Mouse (Mus musculus) MEL (cell line): ENCODE data around the gene Pigk.

Experiments used
- BHLHE40 ChIP-seq: IDR thresholded peaks from 2 replicates; pipeline ENCODE4 v1.6.1; 2012; ENCODE audit warnings: low read depth, mild to moderate bottlenecking, inconsistent platforms, low read length, improper control_type of control experiment, borderline replicate concordance
- CTCF ChIP-seq, 3 experiments: IDR thresholded peaks in 2 of 3; conservative IDR thresholded peaks in 1 of 3; 2 replicates each; pipeline ENCODE4 v1.5.1; 2011 to 2012; ENCODE audit warnings: low read length in 3 of 3, low read depth in 2 of 3, mild to moderate bottlenecking in 2 of 3, improper control_type of control experiment in 1 of 3, inconsistent platforms in 1 of 3, mixed read lengths in 1 of 3, moderate library complexity in 1 of 3; ENCODE audit not compliant: control insufficient read depth in 1 of 3, insufficient read depth in 1 of 3, poor library complexity in 1 of 3, severe bottlenecking in 1 of 3
- ELF1 ChIP-seq: IDR thresholded peaks from 2 replicates; pipeline ENCODE4 v1.6.1; 2014; ENCODE audit warnings: low read depth, mild to moderate bottlenecking, inconsistent platforms, low read length, improper control_type of control experiment, moderate library complexity
- MAFK ChIP-seq: IDR thresholded peaks from 2 replicates; pipeline ENCODE4 v1.6.1; 2011; ENCODE audit warnings: low read depth, mild to moderate bottlenecking, low read length, improper control_type of control experiment, borderline replicate concordance
- POLR2A ChIP-seq, 2 experiments: IDR thresholded peaks; 2 replicates each; pipeline ENCODE4 v1.6.1; 2011 to 2012; ENCODE audit warnings: low read length in 2 of 2, mild to moderate bottlenecking in 2 of 2, control low read depth in 1 of 2, improper control_type of control experiment in 1 of 2, low read depth in 1 of 2, moderate library complexity in 1 of 2; ENCODE audit not compliant: control insufficient read depth in 1 of 2, insufficient read depth in 1 of 2, poor library complexity in 1 of 2
- POLR2AphosphoS5 ChIP-seq: IDR thresholded peaks from 2 replicates; pipeline ENCODE4 v1.6.1; 2012; ENCODE audit warnings: low read depth, borderline replicate concordance, mild to moderate bottlenecking, inconsistent platforms, low read length, moderate library complexity, mixed read lengths
- USF2 ChIP-seq, 2 experiments: IDR thresholded peaks; 2 replicates each; pipeline ENCODE4 v1.6.1; 2011 to 2012; ENCODE audit warnings: improper control_type of control experiment in 2 of 2, low read length in 2 of 2, borderline replicate concordance in 1 of 2, inconsistent platforms in 1 of 2, low read depth in 1 of 2, mild to moderate bottlenecking in 1 of 2; ENCODE audit not compliant: insufficient read depth in 1 of 2
- ZMIZ1 ChIP-seq: IDR thresholded peaks from 2 replicates; pipeline ENCODE4 v1.6.1; 2012; ENCODE audit warnings: low read depth, mild to moderate bottlenecking, inconsistent platforms, low read length, improper control_type of control experiment, moderate library complexity

DNA sequence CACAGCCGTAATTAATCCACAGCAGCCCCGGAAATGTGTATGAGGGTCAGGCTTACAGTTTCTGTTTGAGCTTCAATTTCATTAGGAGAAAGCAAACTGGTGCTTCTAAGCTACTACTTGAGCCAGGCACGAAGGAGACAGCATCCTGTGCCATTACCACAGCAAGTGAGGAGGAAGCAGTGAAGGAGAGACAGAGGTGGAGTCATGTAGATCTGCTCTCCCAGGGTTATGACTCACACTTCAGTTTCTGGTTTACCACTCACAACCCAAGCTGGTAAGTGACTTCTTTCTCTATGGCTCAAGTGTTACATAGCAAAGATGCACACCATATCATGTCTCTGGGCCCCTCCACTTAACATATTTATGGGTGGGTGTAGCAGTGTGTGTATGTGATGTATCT lies 206.5 kb downstream of the Pigk start:
- no peak for TF ChIP-seq MAFK
- no peak for TF ChIP-seq ZMIZ1
- no peak for TF ChIP-seq USF2 (IDR thresholded peaks at IDR 0.05; ENCODE audit: borderline replicate concordance in 1 of 2, insufficient read depth in 1 of 2, low read depth in 1 of 2, low read length in 2 of 2)
- TF ChIP-seq POLR2A (IDR thresholded peaks at IDR 0.05; ENCODE audit: control insufficient read depth in 1 of 2, insufficient read depth in 1 of 2, low read depth in 1 of 2, low read length in 2 of 2, poor library complexity in 1 of 2): no peak
- no peak for TF ChIP-seq BHLHE40
- TF ChIP-seq CTCF (IDR thresholded peaks at IDR 0.05 in 2 of 3, conservative IDR thresholded peaks at IDR 0.05 in 1 of 3; ENCODE audit: control insufficient read depth in 1 of 3, insufficient read depth in 1 of 3, low read depth in 2 of 3, low read length in 3 of 3, poor library complexity in 1 of 3, severe bottlenecking in 1 of 3): no peak
- no peak for TF ChIP-seq ELF1
- TF ChIP-seq POLR2AphosphoS5: no peak
